Mouse (Mus musculus) megakaryocyte, embryonic 14.5 days (primary cell): Measurements from ENCODE around the gene Rbms1.

Experiments used
- FLI1 ChIP-seq: IDR thresholded peaks from 2 replicates; pipeline ENCODE4 v1.6.1; 2012; ENCODE audit warnings: low read length, inconsistent platforms, mixed read lengths
- GATA1 ChIP-seq: IDR thresholded peaks from 3 replicates; pipeline ENCODE4 v1.6.1; 2012; ENCODE audit warnings: mixed read lengths, low read length, inconsistent platforms, borderline replicate concordance

- no peak for TF ChIP-seq FLI1
- TF ChIP-seq GATA1: no peak
Observed at GRCm38 (mm10) chr2:60986286-60986685, 23.3 kb upstream of the Rbms1 start.
